Mouse (Mus musculus) heart, embryonic 11.5 days (tissue): ENCODE measurements around the gene Tspan2. TPM values are rescaled to one million over a fixed set of nuclear protein-coding genes. Genes with fewer than 3 reads are reported as not detected.

Experiments used
- ATAC-seq: fragments of 200-750 bp; cut with Nextera tagmentation; replicated peaks from 2 replicates; pipeline ENCODE4 v1.8.0; 2017; ENCODE audit warnings: moderate library complexity; ENCODE audit not compliant: insufficient number of reproducible peaks, low FRiP score, low TSS enrichment
- H3K27ac ChIP-seq: fragments of 300-500 bp; sonication (generic); 2 replicates; pipeline ENCODE4 v1.5.1; 2014; ENCODE audit warnings: mild to moderate bottlenecking, low read depth, low read length
- H3K27me3 ChIP-seq: fragments of 300-500 bp; sonication (generic); 2 replicates; pipeline ENCODE4 v1.6.1; 2014; ENCODE audit warnings: mild to moderate bottlenecking, low read length, mixed read lengths; ENCODE audit not compliant: control insufficient read depth, insufficient read depth
- H3K36me3 ChIP-seq: fragments of 300-500 bp; sonication (generic); 2 replicates; pipeline ENCODE4 v1.6.1; 2014; ENCODE audit warnings: mild to moderate bottlenecking, low read length, moderate library complexity, mixed read lengths; ENCODE audit not compliant: control insufficient read depth, insufficient read depth
- H3K4me1 ChIP-seq: fragments of 300-500 bp; sonication (generic); 2 replicates; pipeline ENCODE4 v1.6.1; 2014; ENCODE audit warnings: low read length; ENCODE audit not compliant: control insufficient read depth, insufficient read depth
- H3K4me2 ChIP-seq: fragments of 300-500 bp; sonication (generic); 2 replicates; pipeline ENCODE4 v1.6.1; 2014; ENCODE audit warnings: mild to moderate bottlenecking, moderate library complexity
- H3K4me3 ChIP-seq: fragments of 300-500 bp; sonication (generic); 2 replicates; pipeline ENCODE4 v1.5.1; 2014; ENCODE audit warnings: low read depth, low read length
- H3K9ac ChIP-seq: fragments of 300-500 bp; sonication (generic); 2 replicates; pipeline ENCODE4 v1.6.1; 2014; ENCODE audit warnings: mild to moderate bottlenecking, low read depth, low read length, moderate library complexity
- H3K9me3 ChIP-seq: fragments of 300-500 bp; sonication (generic); replicated peaks from 2 replicates; pipeline ENCODE4 v1.6.1; 2016; ENCODE audit warnings: low read length; ENCODE audit not compliant: control insufficient read depth
- WGBS: fragments of 180-500 bp; shearing (Covaris S2); extraction: QIAGEN DNeasy Blood & Tissue Kit; methylation state at CpG from one replicate; pipeline ENCODE4 v1.1.7; 2014; ENCODE audit not compliant: insufficient replicate concordance; 5-methylcytosine and 5-hydroxymethylcytosine counted together
- polyA plus RNA-seq: library from polyadenylated mRNA; unstranded; fragments of >200 nt; fragmentation: Nextera tagmentation; extraction: Ambion mirVana; gene quantifications from 2 replicates; pipeline ENCODE4 v1.2.1, GENCODE M21; 2014

The Tspan2 gene
- 34.3 and 40.9 TPM in 2 replicates for polyA plus RNA-seq

DNA sequence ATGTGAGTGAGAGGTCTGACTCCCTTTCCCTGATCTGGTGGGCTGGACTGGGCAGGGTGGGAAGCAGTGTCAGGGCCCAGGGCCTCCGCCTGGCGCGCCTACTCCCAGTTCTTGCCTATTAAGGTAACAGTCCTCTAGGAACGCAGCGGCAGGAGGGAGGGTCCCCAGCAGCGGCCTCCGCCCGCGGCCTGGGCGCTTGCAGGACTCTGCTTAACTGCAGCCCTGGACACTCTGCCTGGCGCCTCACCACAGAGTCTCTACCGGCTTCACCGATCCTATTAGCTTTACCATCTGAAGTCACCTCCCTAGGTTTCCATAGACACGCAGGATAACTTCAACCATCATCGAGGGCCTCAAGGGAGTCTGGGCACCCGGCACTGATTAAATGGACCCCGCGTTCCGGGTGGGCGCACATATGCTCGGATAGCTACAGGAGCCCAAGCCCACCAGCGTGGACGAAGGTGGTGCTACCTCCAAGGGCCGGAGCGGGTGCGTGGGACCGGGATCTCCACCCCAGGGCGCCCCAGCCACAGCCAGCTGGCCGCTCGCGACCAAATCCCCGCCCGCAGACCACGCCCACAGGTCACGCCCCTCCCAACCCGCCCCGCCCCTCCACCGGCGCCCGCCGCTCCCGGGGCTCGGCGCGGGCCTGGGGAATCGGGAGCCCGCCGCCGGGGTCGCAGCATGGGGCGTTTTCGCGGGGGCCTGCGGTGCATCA, at the start of gene Tspan2:
TSS of gene Tspan2 (plus strand) at position 217 of the 718 bp plus-strand sequence.
- Histone ChIP-seq H3K27ac (peak within 1 kb of the TSS; percentile 98), H3K4me1 (peaks cover 36% of the 10 kb centered on the region), H3K27me3 (no peaks in the 10 kb centered on the region), H3K4me2 (peak within 1 kb of the TSS; percentile 86), H3K36me3 (no peaks in the 10 kb centered on the region), H3K4me3 (peak within 1 kb of the TSS; percentile 83), H3K9me3 (no peaks in the 10 kb centered on the region), H3K9ac (peak within 1 kb of the TSS; percentile 93)
- under 1% methylated on average over 54 of the region's 54 CpGs for WGBS
- peak; percentile 82 for ATAC-seq

DNA sequence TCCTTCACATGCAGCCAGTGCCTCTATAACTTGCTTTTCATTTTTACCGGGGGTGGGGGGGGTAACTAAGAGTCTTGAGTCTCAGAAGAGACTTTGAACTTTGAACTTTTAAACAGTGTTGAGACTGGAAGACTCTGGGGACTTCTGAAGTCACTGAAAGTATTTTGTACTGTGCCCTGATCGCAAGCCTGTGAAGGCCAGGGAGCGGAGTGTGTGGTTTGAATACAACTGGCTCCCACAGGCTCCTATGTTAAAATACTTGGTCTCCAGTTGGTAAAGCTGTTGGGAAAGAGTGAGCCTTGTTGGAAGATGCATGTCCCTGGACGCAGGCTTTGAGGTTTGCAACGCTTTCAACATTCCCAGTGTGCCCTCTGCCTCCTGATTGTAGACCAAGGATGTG, 47.5 kb upstream of the Tspan2 start:
- H3K4me2 ChIP-seq: no peak overlapping the region
- H3K27ac ChIP-seq: no peak overlapping the region
- H3K4me3 ChIP-seq: no peak overlapping the region
- ATAC-seq: no peak
- H3K9ac ChIP-seq: no peak overlapping the region
- 82% methylated on average over 5 of the region's 5 CpGs for WGBS
- no peaks in the 10 kb centered on the region for H3K27me3 ChIP-seq
- no peaks in the 10 kb centered on the region for H3K36me3 ChIP-seq
- peaks cover 6% of the 10 kb centered on the region; the same call in 1 of the 2 replicates for H3K4me1 ChIP-seq
- H3K9me3 ChIP-seq: no peaks in the 10 kb centered on the region

DNA sequence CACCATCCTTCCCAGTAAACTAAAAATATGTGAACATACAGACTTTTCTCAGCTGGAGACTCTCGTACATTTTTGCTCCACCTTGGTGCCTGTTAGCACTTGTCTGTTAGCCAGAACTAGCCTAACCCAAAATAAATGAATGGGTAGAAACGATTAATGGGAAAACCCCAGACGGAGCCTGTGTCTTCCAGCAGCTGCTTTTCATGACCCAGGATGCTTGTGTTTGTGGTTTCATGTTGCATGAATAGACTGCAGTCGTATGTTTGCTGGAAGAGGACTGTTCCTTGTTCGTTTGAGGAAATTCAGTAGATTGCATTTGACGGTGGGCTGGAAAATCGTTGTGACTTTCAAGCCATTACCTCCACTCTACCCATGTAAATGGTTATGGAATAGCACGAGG, 46.5 kb upstream of the Tspan2 start:
- Histone ChIP-seq H3K4me3 (no peak overlapping the region), H3K36me3 (no peaks in the 10 kb centered on the region), H3K27ac (no peak overlapping the region), H3K4me1 (peaks cover 6% of the 10 kb centered on the region; the same call in 1 of the 2 replicates), H3K9ac (no peak overlapping the region), H3K4me2 (no peak overlapping the region), H3K27me3 (no peaks in the 10 kb centered on the region), H3K9me3 (no peaks in the 10 kb centered on the region)
- ATAC-seq: no peak
- WGBS: 74% methylated on average over 8 of the region's 8 CpGs

DNA sequence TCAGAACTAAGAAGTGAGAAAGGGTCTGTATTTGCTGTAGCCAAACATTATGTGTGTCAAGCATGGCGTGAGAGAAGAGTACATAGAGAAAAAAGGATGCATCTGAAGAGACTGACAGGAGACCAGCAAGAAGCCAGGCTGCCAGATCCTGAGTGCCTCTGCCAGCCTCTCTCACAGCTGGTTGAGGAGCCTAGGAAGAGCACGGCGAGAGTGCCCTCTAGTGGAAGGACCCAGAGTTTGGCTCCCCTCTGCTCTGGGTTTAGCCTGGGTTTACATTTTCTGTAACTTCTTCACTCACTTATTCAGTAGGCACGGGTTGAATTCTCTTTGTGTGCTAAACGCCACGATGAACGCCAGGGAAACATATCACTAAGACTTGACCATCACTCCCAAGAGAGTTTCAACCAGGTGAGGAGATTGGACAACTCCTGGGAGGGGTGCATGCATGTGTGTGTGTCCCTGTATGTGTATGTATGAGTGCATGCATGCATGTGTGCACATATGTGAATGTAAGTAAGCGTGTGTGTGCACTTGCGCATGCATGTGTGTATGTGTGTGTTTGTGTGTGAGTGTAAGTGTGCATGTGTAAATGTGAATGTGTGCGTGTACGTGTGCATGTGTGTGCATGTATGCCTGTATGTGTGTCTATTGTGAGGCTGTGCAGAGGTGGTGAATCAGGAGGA, 42.4 kb upstream of the Tspan2 start:
- no peaks in the 10 kb centered on the region for H3K9me3 ChIP-seq
- no peak for ATAC-seq
- H3K4me3 ChIP-seq: no peak overlapping the region
- H3K4me2 ChIP-seq: no peak overlapping the region
- no peak overlapping the region for H3K27ac ChIP-seq
- H3K4me1 ChIP-seq: no peaks in the 10 kb centered on the region
- H3K9ac ChIP-seq: no peak overlapping the region
- 42% methylated on average over 11 of the region's 11 CpGs for WGBS
- no peaks in the 10 kb centered on the region for H3K36me3 ChIP-seq
- H3K27me3 ChIP-seq: no peaks in the 10 kb centered on the region

DNA sequence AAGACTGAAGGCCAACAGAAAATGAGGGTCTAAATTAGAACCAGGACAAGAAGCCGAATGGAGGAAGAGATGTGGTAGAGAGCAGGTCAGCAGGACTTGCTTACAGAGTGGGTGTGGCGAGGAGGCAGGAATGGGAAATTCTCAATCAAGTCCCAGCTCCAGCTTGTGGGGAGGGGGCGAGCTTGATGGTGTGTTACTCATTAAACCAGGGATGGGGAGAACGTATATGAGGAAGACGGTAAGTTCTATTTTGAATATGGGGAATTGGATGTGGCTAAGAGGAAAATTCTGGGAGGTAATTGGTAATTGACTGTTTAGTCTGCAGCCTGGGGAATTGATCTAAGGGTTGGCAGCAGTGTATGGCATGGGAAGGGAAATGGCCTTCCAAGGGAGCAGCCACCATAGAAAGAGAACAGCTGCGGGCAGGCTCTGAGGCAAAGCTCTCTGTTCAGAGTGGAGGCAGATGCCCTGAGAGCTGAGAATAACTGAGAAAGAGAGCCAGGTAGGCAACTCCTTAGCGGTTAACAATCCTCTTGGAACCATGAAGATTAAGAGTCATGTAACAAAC, 41.5 kb upstream of the Tspan2 start:
- no peaks in the 10 kb centered on the region for H3K36me3 ChIP-seq
- ATAC-seq: no peak
- H3K27ac ChIP-seq: no peak overlapping the region
- H3K4me1 ChIP-seq: no peaks in the 10 kb centered on the region
- no peak overlapping the region for H3K4me3 ChIP-seq
- H3K27me3 ChIP-seq: no peaks in the 10 kb centered on the region
- no peaks in the 10 kb centered on the region for H3K9me3 ChIP-seq
- H3K9ac ChIP-seq: no peak overlapping the region
- no peak overlapping the region for H3K4me2 ChIP-seq
- 76% methylated on average over 7 of the region's 7 CpGs for WGBS

DNA sequence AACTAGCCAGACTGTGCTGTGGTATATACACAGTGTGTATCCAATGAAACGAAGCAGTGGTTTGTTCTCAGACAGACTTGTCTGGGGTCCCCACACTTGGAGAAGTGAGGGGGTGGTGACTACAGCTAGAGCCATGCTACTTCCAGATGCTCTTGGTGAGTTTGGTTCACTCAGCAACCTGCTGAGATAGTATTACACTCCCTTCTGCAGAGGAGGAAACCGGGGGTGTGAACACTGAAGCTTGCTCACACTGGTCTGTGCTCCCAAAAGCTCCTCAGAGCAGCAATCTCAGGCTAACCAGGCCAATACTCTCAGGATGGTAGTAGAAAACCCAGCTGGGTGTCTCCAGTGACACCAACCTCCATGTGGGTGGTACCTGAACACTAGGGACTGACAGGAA, 36.2 kb upstream of the Tspan2 start:
- WGBS: 70% methylated on average over 2 of the region's 2 CpGs
- no peak for ATAC-seq
- H3K4me1 ChIP-seq: no peaks in the 10 kb centered on the region

DNA sequence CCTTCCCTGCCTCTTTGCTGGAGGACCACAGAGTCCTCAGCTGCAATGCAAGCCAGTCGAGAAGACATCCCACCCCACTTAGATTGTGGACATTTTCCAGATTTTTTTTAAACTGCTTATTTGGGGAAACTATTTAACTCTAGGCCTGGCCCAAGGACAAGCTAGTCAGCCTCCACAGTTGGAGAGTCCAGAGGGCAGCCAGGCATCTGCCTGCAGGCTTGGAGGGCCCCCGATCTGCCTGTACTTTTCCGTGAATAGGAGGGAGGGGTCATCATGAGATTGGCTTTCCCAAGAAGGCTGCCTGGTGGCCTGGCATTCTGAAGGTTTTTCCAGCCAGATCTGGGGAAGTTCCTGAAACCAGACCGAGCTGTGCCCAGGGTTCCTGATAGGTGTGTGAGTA, 33.0 kb upstream of the Tspan2 start:
- no peak for ATAC-seq
- no peak overlapping the region for H3K4me2 ChIP-seq
- H3K9me3 ChIP-seq: no peaks in the 10 kb centered on the region
- H3K36me3 ChIP-seq: no peaks in the 10 kb centered on the region
- H3K27me3 ChIP-seq: no peaks in the 10 kb centered on the region
- H3K27ac ChIP-seq: no peak overlapping the region
- no peak overlapping the region for H3K4me3 ChIP-seq
- 60% methylated on average over 4 of the region's 4 CpGs for WGBS
- H3K4me1 ChIP-seq: no peaks in the 10 kb centered on the region
- no peak overlapping the region for H3K9ac ChIP-seq

More for the DNA sequence above, 36.2 kb upstream of the Tspan2 start:
- H3K27ac ChIP-seq: no peak overlapping the region
- no peaks in the 10 kb centered on the region for H3K27me3 ChIP-seq
- H3K4me3 ChIP-seq: no peak overlapping the region
- H3K9me3 ChIP-seq: no peaks in the 10 kb centered on the region
- H3K9ac ChIP-seq: no peak overlapping the region
- H3K4me2 ChIP-seq: no peak overlapping the region
- no peaks in the 10 kb centered on the region for H3K36me3 ChIP-seq

DNA sequence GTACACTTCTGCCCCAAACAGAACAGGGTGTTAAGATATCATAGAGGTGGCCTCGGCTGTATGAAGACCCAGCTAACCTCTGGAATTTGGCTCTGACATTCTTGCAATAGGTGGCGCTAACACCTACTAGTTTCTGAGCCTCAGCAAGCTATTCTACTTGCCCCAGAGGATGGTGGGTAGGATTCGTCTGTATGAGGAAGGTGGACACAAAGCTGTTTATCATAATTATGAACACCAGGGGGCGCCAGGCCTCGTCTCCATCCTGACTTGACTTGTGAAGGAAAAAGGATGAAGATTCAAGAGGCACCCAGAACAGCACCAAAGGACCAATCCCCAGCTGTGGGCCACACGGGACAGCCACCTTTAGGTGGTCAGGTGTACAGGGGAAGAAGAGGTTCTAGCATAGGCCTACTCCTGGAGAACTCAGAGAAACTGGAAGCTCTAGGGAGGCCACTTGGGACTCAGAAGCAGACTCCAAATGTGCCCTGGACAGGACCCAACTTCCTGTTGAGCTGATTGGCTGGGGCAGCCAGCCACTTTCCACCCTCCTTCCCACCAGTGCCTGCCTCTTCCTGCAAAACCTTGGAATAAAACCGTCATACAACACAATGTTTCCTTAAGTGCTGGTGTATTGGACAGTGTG, 32.3 kb upstream of the Tspan2 start:
- H3K27me3 ChIP-seq: no peaks in the 10 kb centered on the region
- no peak overlapping the region for H3K4me3 ChIP-seq
- H3K9ac ChIP-seq: no peak overlapping the region
- ATAC-seq: no peak
- H3K9me3 ChIP-seq: no peaks in the 10 kb centered on the region
- H3K27ac ChIP-seq: no peak overlapping the region
- no peak overlapping the region for H3K4me2 ChIP-seq
- no peaks in the 10 kb centered on the region for H3K36me3 ChIP-seq
- WGBS: 40% methylated on average over 7 of the region's 7 CpGs
- H3K4me1 ChIP-seq: no peaks in the 10 kb centered on the region
